Comparison of ENCODE assay signal across 20 mouse cellular contexts in genomic region chr9:53930906-53931305, GRCm38 (mm10). TPM values are rescaled to one million over a fixed set of nuclear protein-coding genes. Genes with fewer than 3 reads are reported as not detected.
DNase-seq lines count a peak whose midpoint lies in the region; ATAC-seq and TF ChIP-seq lines count a peak whose summit lies in the region.
"Had no signal": no experiment of that assay in that cellular context is flagged by ENCODE, and none has a peak within 500 bp of the region (broad histone marks: within the 10 kb centered on the region; RNA-seq: fewer than 3 reads in every experiment).

No protein-coding gene starts in this region.

- H3K9ac ChIP-seq in embryonic facial prominence, embryonic 11.5 days (replicated peaks; ENCODE audit: low read length), result no peak overlapping the region
- no peak overlapping the region for H3K9ac ChIP-seq in kidney, embryonic 16.5 days (replicated peaks; ENCODE audit: low read length)
- no peak overlapping the region for H3K9ac ChIP-seq in forebrain, embryonic 16.5 days (replicated peaks; ENCODE audit: low read depth, low read length)
- H3K9ac ChIP-seq in midbrain, postnatal 0 days (replicated peaks; ENCODE audit: low read length, poor library complexity, severe bottlenecking), result no peak overlapping the region
- H3K9ac ChIP-seq: embryonic facial prominence, embryonic 12.5 days; heart, embryonic 12.5 days; liver, embryonic 15.5 days had no signal

- H3K4me2 ChIP-seq in embryonic facial prominence, embryonic 11.5 days (ENCODE audit: low read depth, low read length), result no peak overlapping the region
- no peak overlapping the region for H3K4me2 ChIP-seq in kidney, embryonic 16.5 days (replicated peaks; ENCODE audit: low read depth, low read length)
- H3K4me2 ChIP-seq in forebrain, embryonic 16.5 days (ENCODE audit: low read length), result no peak overlapping the region
- H3K4me2 ChIP-seq in midbrain, postnatal 0 days (ENCODE audit: low read depth, low read length, poor library complexity, severe bottlenecking), result no peak overlapping the region
- H3K4me2 ChIP-seq: embryonic facial prominence, embryonic 12.5 days; heart, embryonic 12.5 days; liver, embryonic 15.5 days had no signal

- H3K4me1 ChIP-seq in embryonic facial prominence, embryonic 11.5 days (ENCODE audit: control insufficient read depth, insufficient read depth, low read length), result no peaks in the 10 kb centered on the region
- H3K4me1 ChIP-seq in embryonic facial prominence, embryonic 10.5 days, result peaks cover 3% of the 10 kb centered on the region
- H3K4me1 ChIP-seq in kidney, embryonic 16.5 days (ENCODE audit: insufficient read depth, low read length), result peaks cover 9% of the 10 kb centered on the region; the same call in 1 of the 2 replicates
- H3K4me1 ChIP-seq in forebrain, embryonic 16.5 days (replicated peaks; ENCODE audit: control insufficient read depth, insufficient read depth, low read length), result peaks cover 14% of the 10 kb centered on the region
- no peaks in the 10 kb centered on the region for H3K4me1 ChIP-seq in midbrain, postnatal 0 days (ENCODE audit: insufficient read depth, low read length)
- H3K4me1 ChIP-seq: heart, embryonic 12.5 days; liver, embryonic 15.5 days had no signal

- H3K9me3 ChIP-seq in embryonic facial prominence, embryonic 11.5 days (replicated peaks; ENCODE audit: control insufficient read depth, low read length), result no peaks in the 10 kb centered on the region
- H3K9me3 ChIP-seq in embryonic facial prominence, embryonic 10.5 days, result no peaks in the 10 kb centered on the region
- H3K9me3 ChIP-seq in kidney, embryonic 16.5 days (ENCODE audit: low read length), result no peaks in the 10 kb centered on the region
- no peaks in the 10 kb centered on the region for H3K9me3 ChIP-seq in forebrain, embryonic 16.5 days (ENCODE audit: control insufficient read depth, low read length)
- H3K9me3 ChIP-seq in midbrain, postnatal 0 days (ENCODE audit: low read length), result no peaks in the 10 kb centered on the region
- H3K9me3 ChIP-seq: embryonic facial prominence, embryonic 12.5 days; heart, embryonic 12.5 days; liver, embryonic 15.5 days had no signal

- H3K27ac ChIP-seq in embryonic facial prominence, embryonic 11.5 days (replicated peaks; ENCODE audit: low read depth, low read length), result no peak overlapping the region
- H3K27ac ChIP-seq in embryonic facial prominence, embryonic 10.5 days (replicated peaks), result no peak overlapping the region
- no peak overlapping the region for H3K27ac ChIP-seq in kidney, embryonic 16.5 days (ENCODE audit: low read length)
- H3K27ac ChIP-seq in forebrain, embryonic 16.5 days (ENCODE audit: low read length), result peak overlapping the region; percentile 75
- 0 out of 2 replicates have a peak overlapping the region, but pooled peaks have one; percentile 26 for H3K27ac ChIP-seq in midbrain, postnatal 0 days (ENCODE audit: low read depth, low read length)
- H3K27ac ChIP-seq: embryonic facial prominence, embryonic 12.5 days; liver, embryonic 15.5 days; macrophage had no signal

- H3K4me3 ChIP-seq in embryonic facial prominence, embryonic 11.5 days (ENCODE audit: low read depth, low read length), result no peak overlapping the region
- H3K4me3 ChIP-seq in embryonic facial prominence, embryonic 10.5 days, result no peak overlapping the region
- no peak overlapping the region for H3K4me3 ChIP-seq in kidney, embryonic 16.5 days (ENCODE audit: low read length)
- no peak overlapping the region for H3K4me3 ChIP-seq in forebrain, embryonic 16.5 days (replicated peaks; ENCODE audit: low read length)
- H3K4me3 ChIP-seq in midbrain, postnatal 0 days (ENCODE audit: low read depth, low read length), result no peak overlapping the region
- H3K4me3 ChIP-seq: embryonic facial prominence, embryonic 12.5 days; heart, embryonic 12.5 days; liver, embryonic 15.5 days; myocyte had no signal

- no peaks in the 10 kb centered on the region for H3K36me3 ChIP-seq in embryonic facial prominence, embryonic 11.5 days (replicated peaks; ENCODE audit: control insufficient read depth, insufficient read depth, low read depth, low read length)
- H3K36me3 ChIP-seq in embryonic facial prominence, embryonic 10.5 days (replicated peaks), result no peaks in the 10 kb centered on the region
- no peaks in the 10 kb centered on the region for H3K36me3 ChIP-seq in kidney, embryonic 16.5 days (ENCODE audit: insufficient read depth, low read length)
- peaks cover 7% of the 10 kb centered on the region; the same call in 1 of the 2 replicates for H3K36me3 ChIP-seq in forebrain, embryonic 16.5 days (ENCODE audit: control insufficient read depth, insufficient read depth)
- peaks cover 7% of the 10 kb centered on the region; the same call in 1 of the 2 replicates for H3K36me3 ChIP-seq in midbrain, postnatal 0 days (ENCODE audit: insufficient read depth, low read length)
- H3K36me3 ChIP-seq: embryonic facial prominence, embryonic 12.5 days; heart, embryonic 12.5 days; liver, embryonic 15.5 days had no signal

- 45% methylated on average over 7 of the region's 7 CpGs for WGBS in embryonic facial prominence, embryonic 11.5 days
- 73% methylated on average over 7 of the region's 7 CpGs for WGBS in embryonic facial prominence, embryonic 10.5 days
- WGBS in kidney, embryonic 16.5 days, result 9% methylated on average over 7 of the region's 7 CpGs
- 24% methylated on average over 7 of the region's 7 CpGs for WGBS in forebrain, embryonic 16.5 days
- 35% methylated on average over 7 of the region's 7 CpGs for WGBS in midbrain, postnatal 0 days

- no peak for ATAC-seq in embryonic facial prominence, embryonic 11.5 days (replicated peaks; ENCODE audit: insufficient number of reproducible peaks, low FRiP score, low TSS enrichment, low read depth)
- no peak for ATAC-seq in kidney, embryonic 16.5 days (ENCODE audit: low FRiP score, low TSS enrichment)
- no peak for ATAC-seq in forebrain, embryonic 16.5 days
- ATAC-seq in midbrain, postnatal 0 days (ENCODE audit: low FRiP score), result peak; percentile 16; the same call in 1 of the 2 replicates
- ATAC-seq: inflammation-experienced regulatory T-cells, adult 6 months; Patski had no signal

- peak; percentile 24 for DNase-seq in embryonic facial prominence, embryonic 11.5 days (ENCODE audit: low spot score)
- no peak for DNase-seq in embryonic facial prominence, embryonic 10.5 days (ENCODE audit: low spot score)
- DNase-seq in kidney, postnatal 14 days, result peak; percentile 13
- peak; percentile 52 for DNase-seq in midbrain, postnatal 0 days (ENCODE audit: low spot score)
- DNase-seq in yolk sac, embryonic 10.5 days (ENCODE audit: low spot score), result no peak
- no peak for DNase-seq in kidney, postnatal 4 days
- DNase-seq: cerebellum, adult 9-10 months; gastrocnemius, postnatal 14 days; kidney, postnatal 25 days; layer of hippocampus, postnatal 36 days; right cerebral cortex, postnatal 4 days had no signal

- TF ChIP-seq CTCF in midbrain, postnatal 0 days (IDR thresholded peaks at IDR 0.05), result no peak

- H3K27me3 ChIP-seq in embryonic facial prominence, embryonic 11.5 days (ENCODE audit: control insufficient read depth, insufficient read depth, low read length), result no peaks in the 10 kb centered on the region
- no peaks in the 10 kb centered on the region for H3K27me3 ChIP-seq in embryonic facial prominence, embryonic 10.5 days (replicated peaks; ENCODE audit: low read depth, poor library complexity, severe bottlenecking)
- no peaks in the 10 kb centered on the region for H3K27me3 ChIP-seq in kidney, embryonic 16.5 days (ENCODE audit: insufficient read depth, low read length)
- no peaks in the 10 kb centered on the region for H3K27me3 ChIP-seq in forebrain, embryonic 16.5 days (replicated peaks; ENCODE audit: control insufficient read depth, insufficient read depth, low read length)
- no peaks in the 10 kb centered on the region for H3K27me3 ChIP-seq in midbrain, postnatal 0 days (ENCODE audit: insufficient read depth, low read length)
- H3K27me3 ChIP-seq: embryonic facial prominence, embryonic 12.5 days; liver, embryonic 15.5 days; Patski had no signal

RNA-seq across cellular contexts. Expression of gene Elmod1, which starts 44.2 kb away (rescaled TPM):
- 0.63 and 0.74 TPM in 2 replicates for polyA plus RNA-seq in embryonic facial prominence, embryonic 11.5 days (2014; fragmentation: Nextera tagmentation; extraction: Ambion mirVana)
- polyA plus RNA-seq in embryonic facial prominence, embryonic 10.5 days (2016; fragmentation: Nextera tagmentation; extraction: Ambion mirVana), result 0.87 and 0.93 TPM in 2 replicates
- 0.41 and 0.55 TPM in 2 replicates for polyA plus RNA-seq in kidney, embryonic 16.5 days (2015; fragmentation: Nextera tagmentation; extraction: Ambion mirVana)
- polyA plus RNA-seq in forebrain, embryonic 16.5 days (2015; fragmentation: Nextera tagmentation; extraction: Ambion mirVana), result 33.0 and 39.6 TPM in 2 replicates
- total RNA-seq in midbrain, postnatal 0 days (2014; rRNA removed), result 101 and 104 TPM in 2 replicates
- 21.4 and 26.6 TPM in 2 replicates for polyA plus RNA-seq in midbrain, postnatal 0 days (2015; fragmentation: Nextera tagmentation; extraction: Ambion mirVana)
- polyA plus RNA-seq: heart, embryonic 12.5 days; inflammation-experienced regulatory T-cells, adult 6 months; liver, embryonic 15.5 days; macrophage; myocyte had no signal

Comparison
In these comparisons a context has a peak if more than half of its experiments do, and no peak if none do; other contexts are left out.
1. DNase-seq: peak in embryonic facial prominence, embryonic 11.5 days (single experiment), kidney, postnatal 14 days (single experiment) and midbrain, postnatal 0 days (single experiment); none in embryonic facial prominence, embryonic 10.5 days (single experiment), yolk sac, embryonic 10.5 days (single experiment) and kidney, postnatal 4 days (0 of 2).
2. H3K27ac ChIP-seq: peak in forebrain, embryonic 16.5 days (single experiment) and midbrain, postnatal 0 days (single experiment); none in embryonic facial prominence, embryonic 11.5 days (single experiment), embryonic facial prominence, embryonic 10.5 days (single experiment) and kidney, embryonic 16.5 days (single experiment).
3. RNA of gene Elmod1, which starts 44.2 kb away (polyA plus RNA-seq): 33.0 to 39.6 TPM in forebrain, embryonic 16.5 days and 21.4 to 26.6 TPM in midbrain, postnatal 0 days; 0.87 to 0.93 TPM in embryonic facial prominence, embryonic 10.5 days, 0.63 to 0.74 TPM in embryonic facial prominence, embryonic 11.5 days and 0.41 to 0.55 TPM in kidney, embryonic 16.5 days; every median in the first group is over 10 times any median in the second.